Mouse (Mus musculus): ENCODE data around the gene Tmem201.

GRCm38 (mm10) chr4:149671175-149671574 is 66.7 kb downstream of the Tmem201 start:
- TF ChIP-seq EP300 (IDR thresholded peaks at IDR 0.05; ENCODE audit: low read depth) (no peak), CTCF (IDR thresholded peaks at IDR 0.05; ENCODE audit: low read depth) (no peak)
